Mouse (Mus musculus): ENCODE measurements around the gene Trpc3.
"Not testable (repeated sequence)": the region's sequence is repeated elsewhere in the genome, so short reads cannot be mapped to it uniquely, and the experiment has no call there.

Trpc3 gene

GRCm38 (mm10) chr3:36689392-36690291, at the start of gene Trpc3:
Gene Trpc3, minus strand, starts transcription at chr3:36690167.
- peak; percentile 83 for DNase-seq (ENCODE audit: low read depth, low spot score)

DNA sequence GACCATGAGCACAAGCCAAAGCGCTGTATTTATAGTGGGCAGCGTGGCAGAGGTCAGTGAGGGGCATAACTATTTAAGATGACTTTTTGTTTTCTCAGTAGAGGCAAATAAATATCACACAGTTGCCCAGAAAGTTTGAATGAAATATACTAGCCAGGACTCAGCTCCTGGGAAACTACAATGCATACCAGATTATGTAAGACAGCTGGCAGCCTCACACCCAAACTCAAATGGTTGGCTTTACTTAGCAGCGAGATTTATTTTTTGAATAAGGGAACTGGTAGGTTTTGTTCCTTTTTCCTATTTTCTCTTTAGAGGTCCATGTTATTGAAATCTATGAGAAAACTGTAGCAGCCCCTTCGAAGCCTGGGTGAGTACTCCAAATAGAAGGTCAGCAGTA, 48.1 kb upstream of the Trpc3 start:
- DNase-seq (ENCODE audit: low read depth, low spot score): no peak

DNA sequence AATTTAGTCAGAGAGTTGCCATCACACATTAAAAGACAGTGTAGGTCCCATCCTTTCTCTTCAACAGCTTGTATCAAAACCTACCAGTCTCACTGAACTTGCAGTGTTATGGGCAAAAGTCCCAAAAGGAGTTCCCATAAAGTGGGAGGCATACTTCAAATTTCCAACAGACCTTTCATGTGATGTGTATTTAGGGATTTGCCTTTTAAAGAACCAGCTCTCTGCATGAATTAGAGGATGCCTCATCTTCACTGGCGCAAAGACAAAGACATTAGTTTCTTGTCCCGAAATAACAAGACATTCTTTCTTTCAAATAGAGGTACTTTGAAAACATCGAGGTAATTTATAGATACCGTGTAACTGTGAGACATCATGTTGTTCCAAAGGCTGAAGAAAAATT, 43.1 kb upstream of the Trpc3 start:
- no peak for DNase-seq (ENCODE audit: low read depth, low spot score)

- no peak for DNase-seq (ENCODE audit: low read depth, low spot score)
Observed at GRCm38 (mm10) chr3:36726545-36726944, 36.6 kb upstream of the Trpc3 start.

- no peak for DNase-seq (ENCODE audit: low read depth, low spot score)
Observed at GRCm38 (mm10) chr3:36721850-36722249, 31.9 kb upstream of the Trpc3 start.

DNA sequence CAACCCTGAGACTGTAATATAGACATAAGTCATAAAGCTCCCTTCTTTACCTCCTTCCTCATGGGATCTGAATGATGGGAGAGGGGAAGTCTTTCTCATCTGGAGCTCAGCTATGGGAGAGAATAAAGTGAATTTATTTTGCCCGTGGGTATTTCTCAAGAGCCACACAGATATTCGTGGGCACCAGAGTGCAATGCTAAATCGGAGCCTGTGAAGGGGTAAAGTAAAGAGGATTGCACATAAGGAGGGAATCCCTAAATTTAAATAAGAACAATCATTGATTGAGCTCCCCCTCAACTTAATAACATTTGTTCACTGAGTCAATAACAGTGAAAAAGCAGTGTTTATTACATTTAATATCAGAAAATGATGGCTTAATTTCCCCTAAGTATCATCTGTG, 19.6 kb upstream of the Trpc3 start:
- DNase-seq (ENCODE audit: low read depth, low spot score): no peak

- DNase-seq (ENCODE audit: low read depth, low spot score): no peak
Observed at GRCm38 (mm10) chr3:36690292-36690650, 304 bp upstream of the Trpc3 start.

- DNase-seq (ENCODE audit: low read depth, low spot score): peak; percentile 87
Observed at GRCm38 (mm10) chr3:36688874-36689273, 1.1 kb downstream of the Trpc3 start.

GRCm38 (mm10) chr3:36675822-36676221, 14.1 kb downstream of the Trpc3 start:
- no peak for DNase-seq (ENCODE audit: low read depth, low spot score)

DNA sequence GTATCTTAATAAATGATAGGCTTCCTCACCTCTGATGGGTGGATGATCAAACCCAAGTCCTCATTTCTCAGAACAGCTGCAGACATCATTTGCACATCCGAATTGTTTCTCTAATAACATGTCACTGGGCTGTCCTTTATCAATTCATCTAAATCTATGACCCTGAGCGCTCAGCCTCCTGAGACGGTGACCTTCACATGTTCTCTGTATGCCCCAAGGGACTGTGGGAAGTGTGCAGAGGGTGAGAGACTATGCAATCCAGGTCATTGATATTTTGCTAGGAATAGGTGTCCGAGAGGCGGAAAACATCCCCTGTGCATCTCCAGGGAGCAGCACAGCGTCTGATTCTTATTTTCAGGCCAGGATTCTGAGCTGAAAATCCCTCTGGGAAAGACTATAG, 22.2 kb downstream of the Trpc3 start:
- DNase-seq (ENCODE audit: low read depth, low spot score): no peak

DNA sequence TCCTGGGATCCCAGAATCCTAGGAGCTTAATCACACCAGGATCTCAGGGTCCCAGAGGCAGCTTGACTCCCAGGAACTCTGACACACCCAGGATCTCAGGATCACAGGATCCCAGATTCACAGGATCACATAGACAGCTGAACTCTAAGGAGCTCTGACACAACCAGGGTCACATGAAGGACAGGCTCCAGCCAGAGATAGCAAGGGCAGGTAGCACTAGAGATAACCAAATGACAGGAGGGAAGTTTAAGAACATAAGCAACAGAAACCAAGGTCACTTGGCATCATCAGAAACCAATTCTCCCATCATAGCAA, 44.8 kb downstream of the Trpc3 start:
- DNase-seq (ENCODE audit: low read depth, low spot score): not testable (repeated sequence)

GRCm38 (mm10) chr3:36644554-36645244, 45.3 kb downstream of the Trpc3 start:
- DNase-seq (ENCODE audit: low read depth, low spot score): no peak

- no peak for DNase-seq (ENCODE audit: low read depth, low spot score)
Observed at GRCm38 (mm10) chr3:36643354-36643753, 46.6 kb downstream of the Trpc3 start.

DNA sequence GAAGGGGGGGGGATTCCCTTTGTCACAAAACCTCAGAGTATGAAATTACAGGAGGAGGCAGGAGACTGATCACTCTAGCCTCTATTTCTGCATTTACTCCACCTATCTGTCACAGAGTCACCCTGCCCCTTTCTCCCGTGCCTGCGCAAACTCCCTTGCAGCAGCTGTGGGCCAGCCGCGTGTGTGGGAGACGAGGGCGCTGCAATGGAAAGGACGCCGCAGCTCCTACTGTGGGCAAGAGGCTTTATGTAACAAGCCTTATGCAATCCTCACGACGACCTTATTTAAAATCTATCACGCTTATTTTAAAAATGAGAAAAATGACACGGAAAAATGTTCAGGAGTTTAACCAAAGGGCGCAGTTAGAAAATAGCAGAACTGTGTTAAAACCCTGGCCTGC, 47.2 kb downstream of the Trpc3 start:
- no peak for DNase-seq (ENCODE audit: low read depth, low spot score)

DNA sequence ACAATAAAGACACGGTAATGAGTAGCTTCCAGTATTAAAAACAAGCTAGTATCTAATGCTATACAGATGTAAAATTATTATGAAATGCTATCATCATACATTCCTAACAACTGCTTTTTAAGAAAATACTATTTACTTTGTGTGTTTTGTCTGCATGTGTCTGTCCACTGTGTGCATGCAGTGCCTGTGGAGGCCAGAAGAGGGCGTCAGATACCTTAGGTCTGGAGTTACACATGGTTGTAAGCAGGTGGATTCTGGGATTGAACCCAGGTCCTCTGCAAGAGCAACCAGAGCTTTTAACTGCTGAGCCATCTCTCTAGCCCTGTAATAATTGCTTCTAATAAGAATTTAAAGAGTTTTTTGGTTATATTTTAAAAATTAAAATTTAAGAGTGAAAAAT, 49.2 kb downstream of the Trpc3 start:
- no peak for DNase-seq (ENCODE audit: low read depth, low spot score)

DNA sequence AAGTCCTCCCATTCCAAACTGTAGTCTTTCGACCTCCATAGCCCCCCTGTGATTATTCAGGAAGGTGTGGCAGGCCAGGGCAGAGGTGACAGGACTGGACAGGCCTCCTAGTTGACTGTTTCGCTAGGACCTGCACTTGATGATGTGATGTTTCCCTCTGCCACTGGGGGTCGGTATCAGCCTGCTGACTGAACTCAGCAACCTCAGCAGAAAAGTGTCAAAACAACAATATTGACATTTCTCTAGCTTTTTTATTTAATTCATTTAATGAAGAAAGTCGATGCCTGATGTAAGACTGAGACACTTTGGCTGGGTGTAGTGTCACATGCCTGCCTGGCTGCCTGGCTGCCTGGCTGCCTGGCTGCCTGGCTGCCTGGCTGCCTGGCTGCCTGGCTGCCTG, 54.5 kb downstream of the Trpc3 start:
- no peak for DNase-seq (ENCODE audit: low read depth, low spot score)

DNA sequence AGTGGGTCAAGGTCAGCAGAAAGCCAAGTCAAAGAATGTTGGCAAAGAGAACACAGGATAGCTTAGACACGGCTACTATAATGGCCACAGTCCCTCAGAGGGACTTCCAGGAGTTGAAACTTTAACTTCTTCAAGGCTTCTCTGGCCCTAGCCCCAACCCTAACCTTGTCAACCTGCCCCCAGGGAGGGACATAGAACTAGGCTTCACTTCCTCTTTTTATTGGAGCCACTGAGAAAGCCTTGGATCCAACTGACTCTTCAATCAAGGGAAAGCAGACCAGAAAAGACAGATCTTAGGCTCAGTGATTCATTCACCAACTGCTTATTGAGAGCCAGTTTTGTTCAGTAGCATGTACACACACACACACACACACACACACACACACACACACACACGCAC, 63.2 kb downstream of the Trpc3 start:
- no peak for DNase-seq (ENCODE audit: low read depth, low spot score)

DNA sequence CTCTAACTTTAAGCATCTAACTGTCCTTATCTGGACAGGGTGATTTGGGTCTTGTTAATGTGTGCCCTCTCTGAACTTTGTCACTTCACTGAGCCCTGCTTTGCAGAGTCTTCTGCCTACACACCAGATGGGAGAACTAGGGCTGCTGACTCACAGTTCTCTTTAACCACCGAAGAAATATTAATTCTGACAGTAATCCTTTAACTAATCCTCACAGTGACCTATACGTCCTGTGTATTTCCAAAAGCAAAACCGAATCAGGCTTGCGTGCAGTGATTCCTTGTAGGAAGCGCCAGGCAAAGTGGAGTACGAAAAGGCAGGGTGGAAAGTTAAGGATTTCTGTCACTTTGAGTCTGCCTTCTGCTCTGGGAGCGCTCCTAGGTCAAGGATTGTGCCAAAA, 71.8 kb downstream of the Trpc3 start:
- no peak for DNase-seq (ENCODE audit: low read depth, low spot score)

DNA sequence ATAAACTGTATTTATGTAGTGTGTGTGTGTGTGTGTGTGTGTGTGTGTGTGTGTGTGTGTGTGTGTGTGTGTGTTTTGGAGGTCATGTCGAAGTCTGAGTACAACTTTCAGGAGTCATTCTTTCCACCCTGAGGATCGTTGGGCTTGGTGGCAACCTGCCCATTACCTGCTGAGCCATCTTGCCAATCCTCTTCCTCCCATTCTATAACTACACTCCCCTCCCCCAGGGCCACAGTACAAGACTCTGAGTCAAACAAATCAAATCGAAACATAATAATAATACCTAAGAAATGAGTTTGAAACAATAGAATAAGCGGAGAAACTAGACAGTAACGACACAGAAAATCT, 76.1 kb downstream of the Trpc3 start:
- no peak for DNase-seq (ENCODE audit: low read depth, low spot score)

GRCm38 (mm10) chr3:36613202-36613907, 76.6 kb downstream of the Trpc3 start, which contains the start of gene Bbs7:
Gene Bbs7, minus strand, starts transcription at chr3:36613477.
- DNase-seq (ENCODE audit: low read depth, low spot score): peak; percentile 97

DNA sequence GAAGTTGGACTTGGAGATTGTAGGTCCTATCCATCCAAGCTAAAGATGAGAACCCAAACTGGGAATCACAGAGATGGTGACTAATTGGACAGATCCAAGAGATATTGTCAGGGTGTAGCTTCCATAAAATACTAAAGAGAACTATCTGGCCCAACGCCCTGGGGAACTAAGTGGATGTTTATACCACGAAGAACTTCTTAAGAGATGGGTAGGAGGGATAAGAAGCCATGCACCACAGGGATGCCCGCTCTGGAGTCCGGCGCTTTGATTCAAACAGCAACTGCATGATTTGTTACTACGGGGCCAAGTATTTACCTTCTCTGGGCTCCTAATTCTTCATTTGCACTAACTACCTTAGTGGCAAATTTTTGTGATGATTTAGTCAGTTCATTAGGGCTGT, 77.3 kb downstream of the Trpc3 start:
- DNase-seq (ENCODE audit: low read depth, low spot score): no peak

- no peak for DNase-seq (ENCODE audit: low read depth, low spot score)
Observed at GRCm38 (mm10) chr3:36605894-36606783, 83.8 kb downstream of the Trpc3 start.

Measured in mesoderm, embryonic 11.5 days (tissue).